Mouse (Mus musculus): ENCODE measurements around the gene Fam136a.

Gene Fam136a

GRCm38 (mm10) chr6:86384692-86385091 lies 19.2 kb downstream of the Fam136a start:
- TF ChIP-seq GATA4 (IDR thresholded peaks at IDR 0.05; ENCODE audit: insufficient replicate concordance, low read length) = peak; percentile 38; the same call in 1 of the 2 replicates

- TF ChIP-seq GATA4 (IDR thresholded peaks at IDR 0.05; ENCODE audit: insufficient replicate concordance, low read length) = no peak
These were observed 20.1 kb downstream of the Fam136a start for GRCm38 (mm10) chr6:86385362-86386104.

GRCm38 (mm10) chr6:86387313-86387712 lies 21.9 kb downstream of the Fam136a start:
- TF ChIP-seq GATA4 (IDR thresholded peaks at IDR 0.05; ENCODE audit: insufficient replicate concordance, low read length) = no peak

DNA sequence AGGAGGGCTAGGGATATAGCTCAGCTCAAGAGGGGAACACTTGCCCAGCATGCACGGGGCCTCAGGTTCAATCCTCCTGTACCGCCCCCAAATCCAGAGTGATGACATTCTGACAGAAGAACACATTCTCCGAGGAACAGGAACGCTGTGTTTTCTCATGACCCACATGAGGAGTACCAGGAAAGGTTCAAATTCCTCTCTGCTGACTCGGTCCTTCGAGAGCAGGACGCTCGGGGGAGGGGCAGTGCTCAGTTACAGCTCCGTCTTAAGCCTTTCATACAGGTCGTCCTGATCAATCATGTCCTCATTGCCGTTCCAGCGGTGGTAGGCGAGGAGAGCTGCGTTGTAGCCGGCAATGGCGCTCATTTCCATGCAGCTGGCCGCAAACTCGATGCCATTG lies 23.0 kb downstream of the Fam136a start:
- TF ChIP-seq GATA4 (IDR thresholded peaks at IDR 0.05; ENCODE audit: insufficient replicate concordance, low read length) = no peak

GRCm38 (mm10) chr6:86391326-86391725 lies 25.9 kb downstream of the Fam136a start:
- no peak for TF ChIP-seq GATA4 (IDR thresholded peaks at IDR 0.05; ENCODE audit: insufficient replicate concordance, low read length)

DNA sequence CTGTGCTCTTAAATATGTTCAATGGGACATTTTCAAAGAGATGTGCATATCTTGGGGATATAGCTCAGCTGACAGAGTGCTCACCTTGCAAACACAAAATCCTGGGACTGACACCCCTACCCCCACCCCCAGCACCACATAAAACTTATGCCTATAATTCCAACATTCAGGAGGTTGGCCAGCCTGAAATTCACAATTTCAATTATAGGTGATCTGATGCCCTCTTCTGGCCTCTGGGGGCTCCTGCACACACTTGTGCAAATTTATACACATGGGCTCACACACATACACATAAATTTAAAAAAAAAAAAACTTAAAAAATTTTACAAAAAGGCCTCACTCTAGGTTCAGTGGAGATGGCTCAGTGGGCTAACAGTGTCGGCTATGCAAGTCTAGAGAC lies 27.7 kb downstream of the Fam136a start:
- TF ChIP-seq GATA4 (IDR thresholded peaks at IDR 0.05; ENCODE audit: insufficient replicate concordance, low read length) = no peak

GRCm38 (mm10) chr6:86394078-86394720 lies 28.8 kb downstream of the Fam136a start:
- no peak for TF ChIP-seq GATA4 (IDR thresholded peaks at IDR 0.05; ENCODE audit: insufficient replicate concordance, low read length)

- TF ChIP-seq GATA4 (IDR thresholded peaks at IDR 0.05; ENCODE audit: insufficient replicate concordance, low read length) = no peak
These were observed 29.6 kb downstream of the Fam136a start for GRCm38 (mm10) chr6:86395021-86395420.

GRCm38 (mm10) chr6:86395969-86396368 lies 30.5 kb downstream of the Fam136a start:
- no peak for TF ChIP-seq GATA4 (IDR thresholded peaks at IDR 0.05; ENCODE audit: insufficient replicate concordance, low read length)

GRCm38 (mm10) chr6:86396581-86397256 lies 31.3 kb downstream of the Fam136a start, which contains the start of gene Pcyox1:
Pcyox1 (minus strand) TSS chr6:86397154.
- peak; percentile 24; the same call in 1 of the 2 replicates for TF ChIP-seq GATA4 (IDR thresholded peaks at IDR 0.05; ENCODE audit: insufficient replicate concordance, low read length)

DNA sequence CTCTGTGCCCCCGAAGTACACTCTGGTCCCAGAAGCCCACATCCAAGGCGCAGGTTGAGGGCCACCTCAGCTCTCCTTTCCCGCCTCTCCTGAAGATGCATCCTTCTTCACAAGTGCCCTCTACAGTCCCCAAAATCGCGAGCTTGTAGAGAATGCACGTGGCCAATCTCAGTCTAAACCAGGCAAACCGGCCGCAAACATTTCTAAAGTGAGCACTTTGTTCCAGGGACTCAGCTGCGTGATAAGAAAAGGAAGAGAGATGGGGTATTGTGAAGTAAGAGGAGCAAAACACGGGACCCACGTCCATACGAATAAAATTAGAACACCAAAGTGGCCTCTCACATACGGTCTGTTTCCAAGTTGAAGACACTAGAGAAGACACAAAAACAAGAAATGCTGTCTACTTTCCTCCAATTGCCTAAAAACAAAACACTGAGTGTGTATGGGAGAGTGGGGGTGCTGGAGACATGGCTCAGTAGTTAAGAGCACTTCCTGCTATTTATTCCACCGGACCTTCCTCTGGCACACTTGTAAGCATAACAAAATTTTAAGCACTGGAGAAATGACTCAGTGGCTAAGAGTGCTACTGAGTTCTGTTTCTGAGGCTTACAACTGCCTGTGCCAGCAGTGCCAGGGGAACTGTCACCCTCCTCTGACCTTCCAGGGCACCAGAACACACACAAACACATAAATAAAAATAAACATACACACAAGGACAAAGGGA lies 32.0 kb downstream of the Fam136a start:
- TF ChIP-seq GATA4 (IDR thresholded peaks at IDR 0.05; ENCODE audit: insufficient replicate concordance, low read length) = peak; percentile 1; the same call in 1 of the 2 replicates

- TF ChIP-seq GATA4 (IDR thresholded peaks at IDR 0.05; ENCODE audit: insufficient replicate concordance, low read length) = no peak
These were observed 33.5 kb downstream of the Fam136a start for GRCm38 (mm10) chr6:86398986-86399385.

DNA sequence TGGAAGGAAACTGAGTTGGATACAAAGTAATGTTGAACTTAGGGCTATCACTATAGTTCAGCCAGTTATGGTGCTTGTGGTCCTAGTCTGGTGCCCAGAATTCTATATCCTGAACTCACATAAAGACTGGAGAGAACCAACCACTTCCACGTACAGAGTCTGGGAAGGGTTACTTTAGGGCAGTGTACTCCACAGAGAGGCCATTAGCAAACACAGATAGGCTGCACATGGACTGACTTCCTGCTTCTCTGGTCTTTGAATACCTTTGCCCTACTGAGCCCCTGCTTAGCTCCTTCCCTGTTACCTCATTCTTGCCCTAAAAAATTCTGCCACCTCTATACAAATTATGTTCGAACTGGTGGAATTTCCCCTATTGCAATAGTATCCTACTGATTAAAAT lies 34.5 kb downstream of the Fam136a start:
- TF ChIP-seq GATA4 (IDR thresholded peaks at IDR 0.05; ENCODE audit: insufficient replicate concordance, low read length) = no peak

DNA sequence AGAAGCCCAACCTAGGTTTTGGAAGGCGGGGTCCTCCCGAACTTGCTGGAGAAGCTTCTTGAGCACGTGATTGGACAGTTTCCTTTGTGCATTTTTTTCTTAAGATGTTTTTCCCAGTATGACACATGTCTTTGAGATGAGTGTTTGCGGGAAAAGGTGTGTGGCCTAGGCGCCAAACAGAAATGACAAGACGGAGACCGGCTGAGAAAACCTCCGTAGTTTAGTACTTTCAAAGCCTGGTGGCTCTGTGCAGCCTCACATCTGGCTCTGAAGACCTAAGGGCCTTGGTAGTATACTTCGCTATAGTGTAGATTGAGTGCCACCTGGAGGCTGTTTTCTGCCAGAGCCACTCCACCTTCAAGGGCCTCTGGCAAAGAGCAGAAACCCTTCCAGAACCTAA lies 35.5 kb downstream of the Fam136a start:
- no peak for TF ChIP-seq GATA4 (IDR thresholded peaks at IDR 0.05; ENCODE audit: insufficient replicate concordance, low read length)

All from liver, adult (tissue).